Mouse (Mus musculus): Measurements from ENCODE around the gene Sbp.
"Not testable (repeated sequence)": the region's sequence is repeated elsewhere in the genome, so short reads cannot be mapped to it uniquely, and the experiment has no call there.

Sbp gene

GRCm38 (mm10) chr17:23941372-23941771 is at the start of gene Sbp:
Sbp (plus strand) TSS chr17:23941672.
- in situ Hi-C loops (cut with MboI; ENCODE audit: low sequenced_read_pairs) = no loop called here

- in situ Hi-C loops (cut with MboI; ENCODE audit: low sequenced_read_pairs) = not testable (repeated sequence)
These were observed 24.3 kb upstream of the Sbp start, which contains the start of gene Dcpp3 for GRCm38 (mm10) chr17:23917158-23917557. Dcpp3 (plus strand) TSS chr17:23917458.

- in situ Hi-C loops (cut with MboI; ENCODE audit: low sequenced_read_pairs) = no loop called here
These were observed 16.9 kb upstream of the Sbp start for GRCm38 (mm10) chr17:23924531-23925007.

- in situ Hi-C loops (cut with MboI; ENCODE audit: low sequenced_read_pairs) = no loop called here
These were observed 16.4 kb upstream of the Sbp start for GRCm38 (mm10) chr17:23925090-23925493.

GRCm38 (mm10) chr17:23931157-23931556 is 10.3 kb upstream of the Sbp start:
- in situ Hi-C loops (cut with MboI; ENCODE audit: low sequenced_read_pairs) = no loop called here

- in situ Hi-C loops (cut with MboI; ENCODE audit: low sequenced_read_pairs) = not testable (repeated sequence)
These were observed 6.0 kb downstream of the Sbp start for GRCm38 (mm10) chr17:23947486-23947885.

GRCm38 (mm10) chr17:23949068-23949467 is 7.6 kb downstream of the Sbp start:
- in situ Hi-C loops (cut with MboI; ENCODE audit: low sequenced_read_pairs) = no loop called here

GRCm38 (mm10) chr17:23950828-23951227 is 9.4 kb downstream of the Sbp start:
- in situ Hi-C loops (cut with MboI; ENCODE audit: low sequenced_read_pairs) = not testable (repeated sequence)

GRCm38 (mm10) chr17:23955174-23955573 is 13.7 kb downstream of the Sbp start, which contains the start of gene Sbpl:
Sbpl (minus strand) TSS chr17:23955274.
- in situ Hi-C loops (cut with MboI; ENCODE audit: low sequenced_read_pairs) = loop anchor here (5.0 kb wide), 1 partner anchor 83 kb away; no protein-coding TSS in a partner anchor

GRCm38 (mm10) chr17:23960084-23960738 is 18.7 kb downstream of the Sbp start:
- in situ Hi-C loops (cut with MboI; ENCODE audit: low sequenced_read_pairs) = no loop called here

- in situ Hi-C loops (cut with MboI; ENCODE audit: low sequenced_read_pairs) = no loop called here
These were observed 20.2 kb downstream of the Sbp start for GRCm38 (mm10) chr17:23961573-23962122.

GRCm38 (mm10) chr17:23965805-23966425 is 24.4 kb downstream of the Sbp start:
- in situ Hi-C loops (cut with MboI; ENCODE audit: low sequenced_read_pairs) = no loop called here

- in situ Hi-C loops (cut with MboI; ENCODE audit: low sequenced_read_pairs) = no loop called here
These were observed 25.4 kb downstream of the Sbp start for GRCm38 (mm10) chr17:23966658-23967401.

- in situ Hi-C loops (cut with MboI; ENCODE audit: low sequenced_read_pairs) = no loop called here
These were observed 27.3 kb downstream of the Sbp start for GRCm38 (mm10) chr17:23968780-23969179.

GRCm38 (mm10) chr17:23969231-23969630 is 27.8 kb downstream of the Sbp start:
- in situ Hi-C loops (cut with MboI; ENCODE audit: low sequenced_read_pairs) = no loop called here

GRCm38 (mm10) chr17:23971315-23971714 is 29.8 kb downstream of the Sbp start:
- in situ Hi-C loops (cut with MboI; ENCODE audit: low sequenced_read_pairs) = no loop called here

GRCm38 (mm10) chr17:23976665-23977064 is 35.2 kb downstream of the Sbp start:
- in situ Hi-C loops (cut with MboI; ENCODE audit: low sequenced_read_pairs) = no loop called here

- in situ Hi-C loops (cut with MboI; ENCODE audit: low sequenced_read_pairs) = no loop called here
These were observed 38.0 kb downstream of the Sbp start for GRCm38 (mm10) chr17:23979471-23979870.

- in situ Hi-C loops (cut with MboI; ENCODE audit: low sequenced_read_pairs) = no loop called here
These were observed 38.9 kb downstream of the Sbp start, which contains the start of gene Prss30 for GRCm38 (mm10) chr17:23980297-23980909. Prss30 (minus strand) TSS chr17:23980566.

GRCm38 (mm10) chr17:23982912-23983311 is 41.4 kb downstream of the Sbp start:
- in situ Hi-C loops (cut with MboI; ENCODE audit: low sequenced_read_pairs) = no loop called here

- in situ Hi-C loops (cut with MboI; ENCODE audit: low sequenced_read_pairs) = no loop called here
These were observed 43.5 kb downstream of the Sbp start for GRCm38 (mm10) chr17:23984989-23985388.

All from CH12F3 (cell line).